Mouse (Mus musculus) C2C12 (cell line): Measurements from ENCODE around the gene Ddx54. TPM values are rescaled to one million over a fixed set of nuclear protein-coding genes. Genes with fewer than 3 reads are reported as not detected.

ENCODE experiments used
- H3K27me3 ChIP-seq: one replicate; pipeline ENCODE4 v1.6.1; 2011; ENCODE audit not compliant: control insufficient read depth, insufficient read depth, insufficient read length
- H3K36me3 ChIP-seq: one replicate; pipeline ENCODE4 v1.6.1; 2011; ENCODE audit not compliant: control insufficient read depth, insufficient read depth
- H3K4me3 ChIP-seq: one replicate; pipeline ENCODE4 v1.5.1; 2011; ENCODE audit warnings: mild to moderate bottlenecking, control low read depth; ENCODE audit not compliant: poor library complexity, insufficient read depth, severe bottlenecking
- H3K79me2 ChIP-seq: one replicate; pipeline ENCODE4 v1.6.1; 2011; ENCODE audit not compliant: control insufficient read depth, insufficient read depth
- H3K79me3 ChIP-seq: one replicate; pipeline ENCODE4 v1.6.1; 2011; ENCODE audit warnings: low read depth, control low read depth
- H3ac ChIP-seq: one replicate; pipeline ENCODE3; 2011; ENCODE audit warnings: low read depth; ENCODE audit not compliant: control insufficient read depth, insufficient read length
- CEBPB ChIP-seq: IDR thresholded peaks from one replicate; pipeline ENCODE4 v1.6.1; 2011; ENCODE audit warnings: low read depth, mild to moderate bottlenecking, control low read depth, moderate library complexity
- CTCF ChIP-seq: IDR thresholded peaks from one replicate; pipeline ENCODE4 v1.5.1; 2011; ENCODE audit not compliant: control insufficient read depth, insufficient read depth, insufficient read length
- FOSL1 ChIP-seq: IDR thresholded peaks from one replicate; pipeline ENCODE4 v1.8.0; 2011; ENCODE audit warnings: mild to moderate bottlenecking, low read length; ENCODE audit not compliant: poor library complexity, insufficient read depth, severe bottlenecking
- MAX ChIP-seq: IDR thresholded peaks from one replicate; pipeline ENCODE4 v1.6.1; 2011; ENCODE audit warnings: mild to moderate bottlenecking, control low read depth
- MYOD1 ChIP-seq: IDR thresholded peaks from one replicate; pipeline ENCODE4 v1.6.1; 2011; ENCODE audit warnings: low read depth; ENCODE audit not compliant: control insufficient read depth, insufficient read length
- MYOG ChIP-seq: IDR thresholded peaks from one replicate; pipeline ENCODE4 v1.6.1; 2011; ENCODE audit not compliant: control insufficient read depth, insufficient read length; ENCODE audit errors: extremely low read depth
- USF1 ChIP-seq: IDR thresholded peaks from one replicate; pipeline ENCODE4 v1.6.1; 2011; ENCODE audit warnings: low read depth, mild to moderate bottlenecking, control low read depth, moderate library complexity
- polyA plus RNA-seq: library from polyadenylated mRNA; unstranded; fragments of >200 nt; fragmentation: generic; extraction: Trizol; gene quantifications from one replicate; pipeline ENCODE4 v1.2.1, GENCODE M21; 2012; ENCODE audit warnings: missing spikeins

Ddx54 gene
- polyA plus RNA-seq, 1 experiment = 50.2 TPM

DNA sequence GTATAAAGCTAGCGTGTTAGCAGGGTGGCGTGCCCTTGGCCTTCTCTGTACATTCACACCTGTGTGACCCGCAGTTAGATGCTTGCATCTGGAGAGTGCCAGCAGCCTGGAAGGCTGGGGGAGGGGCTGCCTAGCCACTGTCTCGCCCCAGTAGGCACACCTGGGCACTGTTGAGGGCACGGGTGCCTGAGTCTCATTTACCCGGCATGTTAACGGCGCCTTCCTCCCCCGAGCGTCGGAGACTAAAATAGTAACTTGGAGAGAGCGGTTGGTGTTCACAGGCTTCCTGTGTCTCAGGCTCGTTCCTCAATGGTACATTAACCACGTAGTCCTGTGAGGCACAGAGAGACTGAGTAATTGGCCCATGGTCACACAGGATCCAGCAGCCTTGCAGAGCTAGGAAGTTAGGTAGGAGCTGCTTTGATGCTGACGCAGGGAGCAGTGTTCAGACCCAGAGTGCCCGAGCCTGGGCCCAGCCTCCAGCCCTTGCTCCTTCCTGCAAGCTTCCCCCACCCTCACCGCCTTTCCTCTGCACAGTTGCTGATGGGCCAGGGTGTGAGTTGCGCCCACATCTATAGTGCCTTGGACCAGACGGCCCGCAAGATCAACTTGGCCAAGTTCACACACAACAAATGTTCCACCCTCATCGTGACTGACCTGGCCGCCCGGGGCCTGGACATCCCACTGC is 8.7 kb downstream of the Ddx54 start:
- TF ChIP-seq FOSL1 = no peak
- no peak for TF ChIP-seq MYOD1
- no peak for TF ChIP-seq MAX
- TF ChIP-seq CEBPB = no peak
- TF ChIP-seq USF1 = no peak
- no peak for TF ChIP-seq MYOG

DNA sequence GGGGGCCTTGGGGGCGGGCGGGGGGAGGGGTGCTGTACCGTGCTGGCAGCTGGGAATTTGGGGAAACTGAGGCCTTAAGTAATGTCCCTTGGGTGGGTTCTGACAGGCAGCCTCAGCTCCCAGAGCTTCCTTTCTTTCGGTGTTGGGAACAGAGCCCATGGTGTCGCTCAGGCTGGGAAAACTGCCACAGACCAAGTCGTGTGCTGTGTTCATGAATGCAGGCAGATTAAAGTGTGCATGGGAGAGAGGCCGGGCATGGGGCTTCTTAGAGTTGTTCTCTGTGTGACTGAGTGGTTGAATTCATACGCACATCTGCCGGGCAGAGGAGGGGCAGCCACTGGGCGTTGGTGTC is 9.3 kb downstream of the Ddx54 start:
- H3K79me2 ChIP-seq = peaks cover 6% of the 10 kb centered on the region
- H3K27me3 ChIP-seq = no peaks in the 10 kb centered on the region
- H3K36me3 ChIP-seq = peaks cover 70% of the 10 kb centered on the region
- H3K79me3 ChIP-seq = no peaks in the 10 kb centered on the region
- no peak overlapping the region for H3K4me3 ChIP-seq
- no peak overlapping the region for H3ac ChIP-seq
- no peak for TF ChIP-seq CTCF
- TF ChIP-seq MYOG = no peak
- no peak for TF ChIP-seq MAX
- no peak for TF ChIP-seq FOSL1
- TF ChIP-seq MYOD1 = no peak
- TF ChIP-seq CEBPB = no peak
- no peak for TF ChIP-seq USF1

More for the DNA sequence above, 8.7 kb downstream of the Ddx54 start:
- peaks cover 12% of the 10 kb centered on the region for H3K79me2 ChIP-seq
- H3K79me3 ChIP-seq = peaks cover 3% of the 10 kb centered on the region
- H3K4me3 ChIP-seq = no peak overlapping the region
- no peaks in the 10 kb centered on the region for H3K27me3 ChIP-seq
- H3K36me3 ChIP-seq = peaks cover 70% of the 10 kb centered on the region
- H3ac ChIP-seq = no peak overlapping the region

DNA sequence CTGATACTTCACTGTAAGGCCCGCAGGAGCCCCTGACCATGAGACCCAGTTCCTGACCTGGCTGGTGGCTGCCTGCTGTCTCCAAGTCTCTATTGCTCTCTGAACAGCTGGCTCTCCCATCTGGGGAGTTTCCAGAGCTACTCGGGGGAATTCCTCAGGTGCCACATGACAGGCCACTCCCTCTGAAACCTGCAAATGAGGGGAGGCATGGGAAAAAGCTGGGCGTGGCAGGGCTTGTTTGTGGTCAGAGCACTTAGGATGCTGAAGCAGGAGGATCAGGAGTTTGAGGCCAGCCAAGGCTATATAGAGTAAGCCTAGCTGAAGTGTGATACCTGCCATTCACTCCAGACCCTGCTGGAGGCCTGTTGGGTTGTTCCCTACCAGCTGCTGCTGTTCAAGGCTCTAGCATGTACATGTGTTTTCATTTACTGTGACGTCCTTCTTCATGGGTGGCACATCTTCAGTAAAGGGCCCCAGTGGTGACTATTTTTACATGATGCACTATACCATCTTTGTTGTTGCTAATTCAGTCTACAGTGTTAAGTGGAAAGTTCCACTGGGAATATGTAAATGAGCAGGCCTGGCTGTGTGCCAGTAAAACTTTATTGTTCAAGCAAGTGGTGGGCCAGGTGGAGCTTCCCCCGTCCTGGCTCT is 9.8 kb downstream of the Ddx54 start:
- no peaks in the 10 kb centered on the region for H3K27me3 ChIP-seq
- H3ac ChIP-seq = no peak overlapping the region
- no peak overlapping the region for H3K4me3 ChIP-seq
- H3K79me2 ChIP-seq = peaks cover 1% of the 10 kb centered on the region
- no peaks in the 10 kb centered on the region for H3K79me3 ChIP-seq
- TF ChIP-seq MYOG (no peak), USF1 (no peak)
- peaks cover 74% of the 10 kb centered on the region for H3K36me3 ChIP-seq

DNA sequence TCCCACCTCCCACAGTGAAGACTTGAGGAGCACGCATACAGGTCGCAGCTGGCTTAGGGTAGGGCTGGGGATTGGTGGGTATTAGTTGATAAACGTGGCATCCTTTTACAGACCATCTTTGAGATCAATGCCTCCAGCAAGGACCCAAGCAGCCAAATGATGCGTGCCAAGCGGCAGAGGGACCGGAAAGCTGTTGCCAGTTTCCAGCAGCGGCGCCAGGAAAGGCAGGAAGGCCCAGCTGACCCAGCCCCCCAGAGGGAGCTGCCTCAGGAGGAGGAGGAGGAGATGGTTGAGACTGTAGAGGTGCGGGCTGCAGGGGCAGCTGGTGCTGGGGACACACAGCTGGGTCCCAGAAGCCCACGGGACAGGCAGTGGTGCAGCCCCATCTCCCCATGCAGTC is 11.9 kb downstream of the Ddx54 start:
- H3K27me3 ChIP-seq = no peaks in the 10 kb centered on the region
- peaks cover 72% of the 10 kb centered on the region for H3K36me3 ChIP-seq
- H3K79me3 ChIP-seq = no peaks in the 10 kb centered on the region
- H3K79me2 ChIP-seq = no peaks in the 10 kb centered on the region
- no peak for TF ChIP-seq MAX
- TF ChIP-seq CTCF = no peak
- TF ChIP-seq CEBPB = no peak
- TF ChIP-seq MYOG = no peak
- TF ChIP-seq FOSL1 = no peak
- TF ChIP-seq MYOD1 = no peak
- no peak for TF ChIP-seq USF1
- no peak overlapping the region for H3ac ChIP-seq
- no peak overlapping the region for H3K4me3 ChIP-seq

DNA sequence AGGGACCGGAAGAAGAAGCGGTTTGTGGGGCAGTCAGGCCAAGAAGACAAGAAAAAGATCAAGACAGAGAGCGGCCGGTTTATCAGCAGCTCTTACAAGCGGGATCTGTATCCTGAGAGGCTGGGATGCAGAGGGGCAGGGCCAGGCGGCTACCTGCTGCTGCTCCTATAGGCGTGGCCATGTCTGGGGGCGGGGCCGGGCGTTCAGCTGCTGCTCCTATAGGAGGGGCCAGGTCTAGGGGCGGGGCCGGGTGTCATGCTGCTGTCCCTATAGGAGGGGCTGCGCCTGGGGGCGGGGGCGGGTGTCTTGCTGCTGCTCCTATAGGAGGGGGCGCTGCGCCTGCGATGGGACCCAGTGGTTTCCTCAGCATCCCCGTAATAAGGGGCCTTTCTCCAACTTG is 13.9 kb downstream of the Ddx54 start:
- H3K27me3 ChIP-seq = no peaks in the 10 kb centered on the region
- TF ChIP-seq CTCF (no peak), MYOD1 (no peak), FOSL1 (no peak), CEBPB (no peak), MYOG (no peak), MAX (no peak), USF1 (no peak)
- no peak overlapping the region for H3K4me3 ChIP-seq
- H3K79me2 ChIP-seq = no peaks in the 10 kb centered on the region
- no peaks in the 10 kb centered on the region for H3K79me3 ChIP-seq
- H3ac ChIP-seq = no peak overlapping the region
- H3K36me3 ChIP-seq = peaks cover 53% of the 10 kb centered on the region
